Mouse (Mus musculus) hindbrain, postnatal 0 days (tissue): ENCODE data around the gene Usp11. TPM values are rescaled to one million over a fixed set of nuclear protein-coding genes. Genes with fewer than 3 reads are reported as not detected.

Source experiments
- ATAC-seq: fragments of 200-750 bp; cut with Nextera tagmentation; 2 replicates; pipeline ENCODE4 v1.8.0; 2017; ENCODE audit warnings: mild to moderate bottlenecking, moderate TSS enrichment, moderate library complexity
- DNase-seq: peaks from one replicate; pipeline ENCODE4 v3.0.0-alpha.2; 2015; ENCODE audit warnings: low spot score
- H3K27ac ChIP-seq: fragments of 300-500 bp; sonication (generic); 2 replicates; pipeline ENCODE4 v1.5.1; 2014; ENCODE audit warnings: mild to moderate bottlenecking
- H3K27me3 ChIP-seq: fragments of 300-500 bp; sonication (generic); 2 replicates; pipeline ENCODE4 v1.6.1; 2014; ENCODE audit warnings: low read length, mixed read lengths; ENCODE audit not compliant: insufficient read depth
- H3K36me3 ChIP-seq: fragments of 300-500 bp; sonication (generic); 2 replicates; pipeline ENCODE4 v1.6.1; 2014; ENCODE audit warnings: low read length, mixed read lengths; ENCODE audit not compliant: insufficient read depth
- H3K4me1 ChIP-seq: fragments of 300-500 bp; sonication (generic); 2 replicates; pipeline ENCODE4 v1.6.1; 2014; ENCODE audit warnings: antibody characterized with exemption, low read length, mixed read lengths; ENCODE audit not compliant: insufficient read depth
- H3K4me2 ChIP-seq: fragments of 300-500 bp; sonication (generic); 2 replicates; pipeline ENCODE4 v1.6.1; 2014; ENCODE audit warnings: low read depth, mild to moderate bottlenecking, low read length, moderate library complexity, mixed read lengths
- H3K4me3 ChIP-seq: fragments of 300-500 bp; sonication (generic); 2 replicates; pipeline ENCODE4 v1.5.1; 2014; ENCODE audit warnings: low read length
- H3K9ac ChIP-seq: fragments of 300-500 bp; sonication (generic); replicated peaks from 2 replicates; pipeline ENCODE4 v1.6.1; 2014; ENCODE audit warnings: mild to moderate bottlenecking, low read length, moderate library complexity, mixed read lengths
- H3K9me3 ChIP-seq: fragments of 300-500 bp; sonication (generic); 2 replicates; pipeline ENCODE4 v1.6.1; 2016; ENCODE audit warnings: low read length, mixed read lengths
- CTCF ChIP-seq: IDR thresholded peaks from 2 replicates; pipeline ENCODE4 v1.5.1; 2016; ENCODE audit warnings: antibody characterized with exemption, control low read depth, low read depth
- WGBS: fragments of 180-500 bp; shearing (Covaris S2); extraction: QIAGEN DNeasy Blood & Tissue Kit; methylation state at CpG from one replicate; pipeline ENCODE4 v1.1.7; 2014; 5-methylcytosine and 5-hydroxymethylcytosine counted together
- polyA plus RNA-seq: library from polyadenylated mRNA; unstranded; fragments of >200 nt; fragmentation: Nextera tagmentation; extraction: Ambion mirVana; gene quantifications from 2 replicates; pipeline ENCODE4 v1.2.1, GENCODE M21; 2015
- total RNA-seq: library from RNA; depleted of rRNA; stranded (reverse); fragments of >200 nt; gene quantifications from 2 replicates; pipeline ENCODE4 v1.2.3, GENCODE M21; 2014; rRNA removed

The Usp11 gene
- total RNA-seq (99.0 and 109 TPM in 2 replicates), polyA plus RNA-seq (60.3 and 68.9 TPM in 2 replicates)

GRCm38 (mm10) chrX:20703741-20704290, at the start of gene Usp11:
TSS of gene Usp11 (plus strand) at chrX:20703906.
- Histone ChIP-seq H3K4me3 (peak within 1 kb of the TSS; percentile 58), H3K27ac (peak within 1 kb of the TSS; percentile 94), H3K36me3 (no peaks in the 10 kb centered on the region), H3K4me2 (peak within 1 kb of the TSS; percentile 54), H3K4me1 (no peaks in the 10 kb centered on the region), H3K27me3 (no peaks in the 10 kb centered on the region), H3K9me3 (no peaks in the 10 kb centered on the region), H3K9ac (peak within 1 kb of the TSS; percentile 74)
- DNase-seq (peak; percentile 83), ATAC-seq (peak; percentile 78)
- 30% methylated on average over 32 of the region's 32 CpGs for WGBS
- no peak for TF ChIP-seq CTCF

- Histone ChIP-seq H3K9ac (no peak overlapping the region), H3K4me1 (no peaks in the 10 kb centered on the region), H3K36me3 (no peaks in the 10 kb centered on the region), H3K4me3 (peak overlapping the region; percentile 44), H3K9me3 (no peaks in the 10 kb centered on the region), H3K27ac (no peak overlapping the region), H3K4me2 (peak overlapping the region; percentile 71), H3K27me3 (no peaks in the 10 kb centered on the region)
- DNase-seq: no peak
- WGBS: 36% methylated on average over 5 of the region's 5 CpGs
- ATAC-seq: no peak; the same call in 1 of the 2 replicates
- no peak for TF ChIP-seq CTCF
These were observed 46.1 kb upstream of the Usp11 start for GRCm38 (mm10) chrX:20657593-20657992.

DNA sequence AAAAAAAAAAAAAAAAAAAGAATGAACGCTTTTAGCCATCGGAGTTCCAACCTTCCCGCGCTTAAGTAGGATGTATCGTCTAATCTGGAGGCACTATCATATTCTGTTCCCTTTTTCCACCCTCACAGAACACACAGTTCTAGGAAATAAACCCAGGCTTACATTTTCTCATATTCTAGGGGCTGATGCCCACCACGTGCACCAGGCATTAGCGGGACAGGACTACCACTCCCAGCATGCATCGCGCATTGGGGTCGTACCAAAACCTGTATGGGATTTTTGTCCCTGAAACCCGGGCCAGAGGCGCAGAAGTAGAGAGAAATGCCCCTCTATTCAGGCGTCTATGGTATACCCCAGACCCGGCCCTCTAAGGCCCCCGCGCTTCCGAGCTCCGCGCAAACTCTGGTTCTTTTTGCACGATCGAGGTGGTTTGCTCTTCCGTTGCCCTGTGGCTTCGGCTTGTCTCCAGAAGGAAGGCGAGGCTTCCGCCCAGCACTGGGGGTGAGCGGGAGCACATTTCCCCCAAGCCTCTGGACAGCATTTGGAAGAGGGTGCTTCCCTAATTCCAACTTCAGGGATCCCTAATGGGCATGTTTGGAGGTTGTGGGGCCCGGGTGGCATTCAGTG, 45.6 kb upstream of the Usp11 start, which contains the start of gene Uba1:
Gene Uba1 (plus strand): TSS at position 301 of the 627 bp plus-strand sequence.
- no peak for TF ChIP-seq CTCF
- peak; percentile 89 for DNase-seq
- peak within 1 kb of the TSS; percentile 71 for H3K4me2 ChIP-seq
- no peaks in the 10 kb centered on the region for H3K36me3 ChIP-seq
- H3K9ac ChIP-seq: 0 out of 2 replicates have a peak within 1 kb of the TSS, but pooled peaks have one; percentile 30
- peak within 1 kb of the TSS; percentile 44 for H3K4me3 ChIP-seq
- 30% methylated on average over 27 of the region's 27 CpGs for WGBS
- ATAC-seq: peak; percentile 87
- peak within 1 kb of the TSS; percentile 26; the same call in 1 of the 2 replicates for H3K27ac ChIP-seq
- no peaks in the 10 kb centered on the region for H3K9me3 ChIP-seq
- no peaks in the 10 kb centered on the region for H3K27me3 ChIP-seq
- no peaks in the 10 kb centered on the region for H3K4me1 ChIP-seq

DNA sequence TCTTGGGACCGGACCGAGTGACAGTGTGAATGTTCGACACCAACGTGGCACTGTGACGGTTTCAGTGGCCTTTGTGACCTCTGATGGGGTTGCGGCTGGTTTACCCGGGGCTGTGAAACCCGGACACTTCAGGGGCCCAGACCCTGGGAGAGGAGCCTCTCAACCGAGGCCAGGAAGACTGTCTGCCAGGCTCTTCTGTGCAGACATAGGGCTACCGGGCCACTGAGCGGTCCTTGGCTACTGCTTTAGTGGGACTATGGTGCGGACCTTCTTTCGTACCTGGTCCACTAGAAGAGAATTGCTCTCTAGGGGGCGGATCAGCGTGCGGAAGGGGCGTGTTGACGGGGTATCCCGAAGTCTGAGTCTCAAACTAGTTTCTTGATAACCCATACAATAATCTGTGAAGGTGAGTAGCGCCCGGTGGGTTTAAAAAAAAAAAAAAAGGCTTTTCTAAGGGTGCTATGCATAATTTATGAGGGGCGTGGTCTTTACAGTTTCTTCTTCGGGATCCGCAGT, 44.8 kb upstream of the Usp11 start:
- H3K4me3 ChIP-seq: peak overlapping the region; percentile 44
- WGBS: 24% methylated on average over 24 of the region's 24 CpGs
- no peaks in the 10 kb centered on the region for H3K4me1 ChIP-seq
- H3K9ac ChIP-seq: 0 out of 2 replicates have a peak overlapping the region, but pooled peaks have one; percentile 30
- peak overlapping the region; percentile 71 for H3K4me2 ChIP-seq
- no peak for TF ChIP-seq CTCF
- H3K27me3 ChIP-seq: no peaks in the 10 kb centered on the region
- H3K27ac ChIP-seq: 0 out of 2 replicates have a peak overlapping the region, but pooled peaks have one; percentile 26
- no peaks in the 10 kb centered on the region for H3K36me3 ChIP-seq
- DNase-seq (no peak), ATAC-seq (no peak)
- H3K9me3 ChIP-seq: no peaks in the 10 kb centered on the region

DNA sequence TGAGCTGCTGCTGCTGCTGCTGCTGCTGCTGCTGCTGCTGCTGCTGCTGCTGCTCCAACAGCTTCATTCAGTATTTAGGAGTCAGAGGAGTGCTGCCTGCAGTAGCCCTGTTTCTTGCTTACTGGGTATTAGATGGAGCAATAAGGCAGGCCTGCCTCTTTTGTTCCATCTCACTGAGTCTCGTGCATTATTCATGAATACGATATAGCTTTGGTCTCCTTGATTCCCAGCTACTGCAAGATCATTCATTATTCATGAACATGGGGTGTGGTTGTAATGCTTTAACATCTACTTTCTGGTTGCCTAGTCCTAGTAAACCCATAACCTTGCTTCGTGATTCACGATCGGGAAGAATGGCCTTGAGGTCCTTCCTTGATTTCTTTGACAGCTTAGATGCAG, 41.4 kb upstream of the Usp11 start:
- H3K36me3 ChIP-seq: no peaks in the 10 kb centered on the region
- no peak for DNase-seq
- no peak overlapping the region for H3K4me2 ChIP-seq

DNA sequence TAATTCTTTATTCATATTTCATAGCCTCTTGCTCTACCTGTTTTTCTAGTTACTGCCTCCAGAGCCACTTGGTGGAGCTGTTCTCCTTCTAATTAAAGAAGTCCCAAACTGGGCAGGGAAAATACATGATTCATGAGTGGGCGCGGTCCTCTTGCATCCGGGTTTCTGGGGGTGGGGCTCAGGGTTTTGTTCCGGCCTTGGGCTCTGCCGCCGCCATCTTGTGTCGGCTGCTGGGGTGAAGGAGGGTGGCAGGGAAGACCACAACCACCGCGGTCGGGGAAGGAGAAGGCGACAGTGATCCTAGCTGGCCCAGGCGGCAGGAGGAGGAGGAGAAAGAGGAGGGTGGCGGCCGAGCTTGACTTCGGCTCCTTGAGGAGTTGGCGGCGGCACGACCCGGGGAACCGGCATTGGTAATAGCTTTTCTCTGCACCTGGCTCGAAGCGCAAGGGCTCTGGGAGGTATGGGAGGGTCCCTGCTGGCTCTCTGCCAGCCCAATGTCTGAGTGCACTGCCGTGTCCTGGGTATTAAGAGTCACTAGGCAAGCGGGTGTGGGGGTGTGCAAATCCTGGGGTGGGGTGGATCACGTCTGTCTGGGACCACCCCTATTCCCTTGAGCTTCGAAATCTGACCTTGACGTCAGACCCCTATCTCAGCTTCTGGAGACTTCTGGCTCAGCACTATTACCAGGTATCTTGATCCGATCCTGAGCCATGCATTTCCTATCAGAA, 40.8 kb upstream of the Usp11 start:
- Histone ChIP-seq H3K9me3 (no peaks in the 10 kb centered on the region), H3K27me3 (no peaks in the 10 kb centered on the region), H3K27ac (peak overlapping the region; percentile 88), H3K4me3 (peak overlapping the region; percentile 58), H3K9ac (peak overlapping the region; percentile 78), H3K4me2 (peak overlapping the region; percentile 61), H3K36me3 (no peaks in the 10 kb centered on the region; the same call in 1 of the 2 replicates), H3K4me1 (no peaks in the 10 kb centered on the region; the same call in 1 of the 2 replicates)
- peak; percentile 60 for TF ChIP-seq CTCF
- ATAC-seq (peak; percentile 88), DNase-seq (peak; percentile 95)
- 36% methylated on average over 27 of the region's 28 CpGs for WGBS

More for the DNA sequence above, 41.4 kb upstream of the Usp11 start:
- H3K27me3 ChIP-seq: no peaks in the 10 kb centered on the region
- H3K9ac ChIP-seq: no peak overlapping the region
- no peaks in the 10 kb centered on the region for H3K9me3 ChIP-seq
- H3K4me3 ChIP-seq: no peak overlapping the region
- ATAC-seq: peak; percentile 28
- H3K4me1 ChIP-seq: no peaks in the 10 kb centered on the region; the same call in 1 of the 2 replicates
- 0 out of 2 replicates have a peak overlapping the region, but pooled peaks have one; percentile 88 for H3K27ac ChIP-seq
- TF ChIP-seq CTCF: no peak
- WGBS: 34% methylated on average over 5 of the region's 5 CpGs
